Mouse (Mus musculus) kidney, adult 2 months (tissue): ENCODE data around the gene Alk.

ENCODE experiments used
- CTCF ChIP-seq: fragments of 200-500 bp; conservative IDR thresholded peaks from 2 replicates; pipeline ENCODE4 v1.5.1; 2011; ENCODE audit warnings: low read depth, mild to moderate bottlenecking, control low read depth, low read length, moderate library complexity, mixed read lengths; ENCODE audit not compliant: insufficient read depth, insufficient read length
- POLR2A ChIP-seq: fragments of 200-500 bp; IDR thresholded peaks from one replicate; pipeline ENCODE4 v1.6.1; 2011; ENCODE audit warnings: low read depth, low read length, control low read depth

DNA sequence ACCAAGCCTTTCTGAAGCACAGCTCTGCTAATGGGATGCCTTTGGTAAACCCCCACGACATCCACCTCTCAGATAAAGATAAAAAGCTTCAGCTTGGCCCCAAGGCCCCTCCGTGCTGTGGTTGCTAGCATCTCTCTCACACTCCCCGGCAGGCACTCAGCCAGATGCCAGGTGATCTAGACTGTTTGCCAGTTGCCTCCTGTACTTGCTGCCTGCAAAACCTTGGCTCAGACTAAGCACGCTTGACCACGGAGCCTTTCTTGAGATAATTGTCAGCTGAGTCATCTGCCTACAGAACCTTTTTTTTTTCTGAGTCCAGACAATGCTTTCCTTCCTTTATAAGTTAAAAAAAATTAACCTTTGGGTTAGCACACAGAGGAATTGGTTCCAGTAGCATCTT, 486.1 kb downstream of the Alk start:
- TF ChIP-seq POLR2A (no peak), CTCF (no peak)
